Mouse (Mus musculus) hindbrain, embryonic 16.5 days (tissue): ENCODE data around the gene Htr5a. TPM values are rescaled to one million over a fixed set of nuclear protein-coding genes. Genes with fewer than 3 reads are reported as not detected.

ENCODE experiments used
- ATAC-seq: fragments of 200-750 bp; cut with Nextera tagmentation; 2 replicates; pipeline ENCODE4 v1.8.0; 2017; ENCODE audit warnings: moderate TSS enrichment, moderate library complexity
- H3K27ac ChIP-seq: fragments of 300-500 bp; sonication (generic); 2 replicates; pipeline ENCODE4 v1.5.1; 2014; ENCODE audit warnings: low read depth, mild to moderate bottlenecking, control low read depth, low read length, moderate library complexity
- H3K27me3 ChIP-seq: fragments of 300-500 bp; sonication (generic); replicated peaks from 2 replicates; pipeline ENCODE4 v1.6.1; 2014; ENCODE audit warnings: low read length; ENCODE audit not compliant: control insufficient read depth, insufficient read depth
- H3K36me3 ChIP-seq: fragments of 300-500 bp; sonication (generic); 2 replicates; pipeline ENCODE4 v1.6.1; 2014; ENCODE audit warnings: mild to moderate bottlenecking, low read length, moderate library complexity, mixed read lengths; ENCODE audit not compliant: control insufficient read depth, insufficient read depth
- H3K4me1 ChIP-seq: fragments of 300-500 bp; sonication (generic); 2 replicates; pipeline ENCODE4 v1.6.1; 2014; ENCODE audit warnings: low read depth, low read length; ENCODE audit not compliant: control insufficient read depth, insufficient read depth
- H3K4me2 ChIP-seq: fragments of 300-500 bp; sonication (generic); 2 replicates; pipeline ENCODE4 v1.6.1; 2014; ENCODE audit warnings: mild to moderate bottlenecking, low read length, control low read depth, moderate library complexity
- H3K4me3 ChIP-seq: fragments of 300-500 bp; sonication (generic); 2 replicates; pipeline ENCODE4 v1.5.1; 2014; ENCODE audit warnings: mild to moderate bottlenecking, low read length, control low read depth, moderate library complexity
- H3K9ac ChIP-seq: fragments of 300-500 bp; sonication (generic); 2 replicates; pipeline ENCODE4 v1.6.1; 2014; ENCODE audit warnings: low read depth, mild to moderate bottlenecking, control low read depth, low read length, moderate library complexity
- H3K9me3 ChIP-seq: fragments of 300-500 bp; sonication (generic); 2 replicates; pipeline ENCODE4 v1.6.1; 2014; ENCODE audit warnings: mild to moderate bottlenecking, low read length, moderate library complexity; ENCODE audit not compliant: control insufficient read depth
- WGBS: fragments of 180-500 bp; shearing (Covaris S2); extraction: QIAGEN DNeasy Blood & Tissue Kit; methylation state at CpG from one replicate; pipeline ENCODE4 v1.1.7; 2014; 5-methylcytosine and 5-hydroxymethylcytosine counted together
- polyA plus RNA-seq: library from polyadenylated mRNA; unstranded; fragments of >200 nt; fragmentation: Nextera tagmentation; extraction: Ambion mirVana; gene quantifications from 2 replicates; pipeline ENCODE4 v1.2.1, GENCODE M21; 2015

The Htr5a gene
- 1.9 and 2.0 TPM in 2 replicates for polyA plus RNA-seq

DNA sequence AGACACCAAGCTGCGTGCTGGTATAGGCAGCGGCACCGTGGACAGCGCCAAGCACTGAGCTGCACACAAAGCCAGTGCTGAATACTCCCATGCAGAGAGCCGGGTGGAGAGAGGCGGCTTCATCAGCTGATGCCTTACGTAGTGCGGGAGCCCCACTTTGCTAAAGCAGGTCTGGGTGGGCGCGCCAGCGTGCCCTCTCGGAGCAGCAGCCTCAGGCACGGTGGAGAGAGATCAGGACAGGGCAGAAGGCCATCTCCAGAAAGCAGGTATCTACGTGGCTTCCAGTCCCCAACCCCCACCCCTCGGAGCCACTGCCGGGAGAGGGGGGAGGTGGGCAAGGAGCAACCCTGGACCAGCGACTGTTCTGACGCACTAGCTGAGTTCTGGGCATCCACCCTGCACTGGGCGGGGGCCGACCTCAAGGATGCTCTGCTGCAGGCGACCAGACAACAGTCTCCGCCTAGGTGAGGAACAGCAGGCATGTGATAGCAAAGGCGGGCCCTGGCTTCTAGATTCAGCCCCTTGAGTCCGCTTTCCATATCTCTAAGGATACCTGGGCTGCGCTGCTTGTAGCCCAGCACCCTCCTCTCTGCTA lies at the start of gene Htr5a:
Gene Htr5a, plus strand, starts transcription at position 449 of the 595 bp plus-strand sequence.
- Histone ChIP-seq H3K27ac (peak within 1 kb of the TSS; percentile 39; the same call in 1 of the 2 replicates), H3K36me3 (no peaks in the 10 kb centered on the region), H3K4me3 (peak within 1 kb of the TSS; percentile 58), H3K9ac (peak within 1 kb of the TSS; percentile 77), H3K27me3 (no peaks in the 10 kb centered on the region), H3K9me3 (no peaks in the 10 kb centered on the region), H3K4me1 (peaks cover 8% of the 10 kb centered on the region), H3K4me2 (peak within 1 kb of the TSS; percentile 86)
- 2% methylated on average over 23 of the region's 25 CpGs for whole genome bisulfite sequencing
- peak; percentile 95 for ATAC-seq

- H3K27ac ChIP-seq = peak overlapping the region; percentile 96
- no peak for ATAC-seq
Observed at GRCm38 (mm10) chr5:27792173-27792470, 49.8 kb upstream of the Htr5a start.

GRCm38 (mm10) chr5:27792531-27793205 lies 49.3 kb upstream of the Htr5a start:
- no peak for ATAC-seq
- H3K36me3 ChIP-seq = no peaks in the 10 kb centered on the region; the same call in 1 of the 2 replicates
- WGBS = 63% methylated on average over 9 of the region's 9 CpGs
- no peak overlapping the region for H3K9ac ChIP-seq
- H3K4me1 ChIP-seq = peaks cover 21% of the 10 kb centered on the region
- no peak overlapping the region for H3K27ac ChIP-seq
- H3K4me2 ChIP-seq = peak overlapping the region; percentile 68
- H3K4me3 ChIP-seq = no peak overlapping the region
- no peaks in the 10 kb centered on the region for H3K9me3 ChIP-seq
- H3K27me3 ChIP-seq = no peaks in the 10 kb centered on the region

More at GRCm38 (mm10) chr5:27792173-27792470, 49.8 kb upstream of the Htr5a start:
- Histone ChIP-seq H3K4me2 (peak overlapping the region; percentile 68), H3K9ac (peak overlapping the region; percentile 84), H3K4me1 (peaks cover 21% of the 10 kb centered on the region), H3K36me3 (no peaks in the 10 kb centered on the region; the same call in 1 of the 2 replicates), H3K9me3 (no peaks in the 10 kb centered on the region), H3K27me3 (no peaks in the 10 kb centered on the region), H3K4me3 (peak overlapping the region; percentile 86)
- WGBS = 17% methylated on average over 8 of the region's 8 CpGs

- Histone ChIP-seq H3K4me3 (no peak overlapping the region), H3K27me3 (no peaks in the 10 kb centered on the region)
Observed at GRCm38 (mm10) chr5:27793923-27794322, 48.0 kb upstream of the Htr5a start.

GRCm38 (mm10) chr5:27814282-27814681 lies 27.7 kb upstream of the Htr5a start:
- ATAC-seq = no peak
- Histone ChIP-seq H3K4me3 (no peak overlapping the region), H3K9ac (no peak overlapping the region), H3K9me3 (peaks cover 4% of the 10 kb centered on the region; the same call in 1 of the 2 replicates), H3K27me3 (no peaks in the 10 kb centered on the region), H3K36me3 (no peaks in the 10 kb centered on the region), H3K4me1 (no peaks in the 10 kb centered on the region), H3K4me2 (no peak overlapping the region), H3K27ac (no peak overlapping the region)
- 92% methylated on average over 2 of the region's 2 CpGs for WGBS

More at GRCm38 (mm10) chr5:27793923-27794322, 48.0 kb upstream of the Htr5a start:
- Histone ChIP-seq H3K4me2 (no peak overlapping the region), H3K4me1 (peaks cover 21% of the 10 kb centered on the region), H3K36me3 (no peaks in the 10 kb centered on the region), H3K27ac (no peak overlapping the region), H3K9ac (no peak overlapping the region), H3K9me3 (no peaks in the 10 kb centered on the region)
- ATAC-seq = no peak
- 22% methylated on average over 1 of the region's 1 CpGs for WGBS

GRCm38 (mm10) chr5:27818840-27819672 lies 22.9 kb upstream of the Htr5a start:
- H3K4me3 ChIP-seq = no peak overlapping the region
- H3K9me3 ChIP-seq = no peaks in the 10 kb centered on the region
- no peak overlapping the region for H3K4me2 ChIP-seq
- H3K27me3 ChIP-seq = no peaks in the 10 kb centered on the region
- no peak for ATAC-seq
- H3K9ac ChIP-seq = no peak overlapping the region
- no peaks in the 10 kb centered on the region for H3K36me3 ChIP-seq
- WGBS = 72% methylated on average over 3 of the region's 3 CpGs
- H3K4me1 ChIP-seq = no peaks in the 10 kb centered on the region
- no peak overlapping the region for H3K27ac ChIP-seq

DNA sequence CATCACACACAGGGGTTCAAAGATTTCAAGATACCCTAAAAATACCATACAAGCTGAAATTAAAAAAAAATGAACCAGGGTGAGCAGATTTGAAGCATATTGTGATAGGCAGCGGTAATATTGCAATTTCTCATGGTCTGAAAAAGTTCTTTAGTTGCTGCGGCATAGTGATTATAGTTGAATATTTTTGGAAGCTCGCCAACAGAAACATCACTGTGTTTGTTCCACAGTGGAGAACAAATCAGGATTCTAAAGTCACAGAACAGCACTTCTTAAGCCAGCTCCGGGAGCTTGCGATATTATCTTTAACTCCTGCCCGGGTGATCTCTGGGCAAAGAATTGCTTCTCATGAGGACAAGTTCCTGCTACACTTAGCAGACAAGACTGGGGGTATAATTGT lies 20.8 kb upstream of the Htr5a start:
- H3K4me2 ChIP-seq = no peak overlapping the region
- H3K27ac ChIP-seq = no peak overlapping the region
- H3K4me1 ChIP-seq = no peaks in the 10 kb centered on the region
- WGBS = 75% methylated on average over 6 of the region's 6 CpGs
- H3K9ac ChIP-seq = no peak overlapping the region
- no peaks in the 10 kb centered on the region for H3K36me3 ChIP-seq
- H3K4me3 ChIP-seq = no peak overlapping the region
- H3K9me3 ChIP-seq = no peaks in the 10 kb centered on the region
- ATAC-seq = no peak
- H3K27me3 ChIP-seq = no peaks in the 10 kb centered on the region

DNA sequence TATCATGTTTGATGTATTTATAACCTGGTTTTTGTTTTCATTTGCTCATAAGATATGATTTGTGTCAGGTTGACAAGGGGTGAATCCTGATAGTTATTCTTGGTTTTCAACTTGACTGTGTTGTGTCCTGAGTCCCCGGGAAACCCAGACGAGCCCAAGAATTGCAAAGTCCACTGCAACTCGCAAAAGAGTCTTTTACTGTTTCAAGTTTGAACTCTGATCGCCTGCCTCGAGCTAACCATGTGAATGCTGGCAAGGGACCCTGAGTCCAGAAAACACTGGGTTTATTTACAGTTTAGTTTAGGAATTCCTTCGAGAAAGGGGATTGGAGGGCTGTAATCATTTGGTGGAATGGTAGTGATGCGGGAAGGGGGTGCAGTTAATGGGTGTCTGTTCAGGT lies 14.0 kb upstream of the Htr5a start:
- H3K4me2 ChIP-seq = no peak overlapping the region
- 87% methylated on average over 7 of the region's 7 CpGs for WGBS
- no peaks in the 10 kb centered on the region for H3K36me3 ChIP-seq
- no peak overlapping the region for H3K4me3 ChIP-seq
- no peak overlapping the region for H3K9ac ChIP-seq
- no peaks in the 10 kb centered on the region for H3K27me3 ChIP-seq
- ATAC-seq = no peak
- H3K9me3 ChIP-seq = no peaks in the 10 kb centered on the region
- H3K27ac ChIP-seq = no peak overlapping the region
- no peaks in the 10 kb centered on the region for H3K4me1 ChIP-seq

- 94% methylated on average over 2 of the region's 2 CpGs for whole genome bisulfite sequencing
- Histone ChIP-seq H3K9me3 (no peaks in the 10 kb centered on the region), H3K27me3 (no peaks in the 10 kb centered on the region), H3K4me3 (no peak overlapping the region), H3K4me2 (no peak overlapping the region), H3K4me1 (no peaks in the 10 kb centered on the region), H3K9ac (no peak overlapping the region), H3K36me3 (no peaks in the 10 kb centered on the region), H3K27ac (no peak overlapping the region)
- no peak for ATAC-seq
Observed at GRCm38 (mm10) chr5:27835096-27835495, 6.9 kb upstream of the Htr5a start.
